Mouse (Mus musculus) heart, embryonic 12.5 days (tissue): ENCODE measurements at regions not wholly inside any gene's neighbourhood (a gene's known extent, or its start where the extent isn't known, plus 50 kb on each side); places are given as distances from the start of the nearest gene placed in this dataset.

ENCODE experiments used
- ATAC-seq: fragments of 200-750 bp; cut with Nextera tagmentation; 2 replicates; pipeline ENCODE4 v1.8.0; 2017; ENCODE audit warnings: moderate TSS enrichment, moderate library complexity; ENCODE audit not compliant: insufficient number of reproducible peaks, low FRiP score
- H3K27ac ChIP-seq: fragments of 300-500 bp; sonication (generic); 2 replicates; pipeline ENCODE4 v1.5.1; 2016; ENCODE audit warnings: mild to moderate bottlenecking, moderate library complexity; ENCODE audit not compliant: poor library complexity, severe bottlenecking
- H3K27me3 ChIP-seq: fragments of 300-500 bp; sonication (generic); replicated peaks from 2 replicates; pipeline ENCODE4 v1.6.1; 2016; ENCODE audit warnings: mild to moderate bottlenecking, moderate library complexity
- H3K36me3 ChIP-seq: fragments of 300-500 bp; sonication (generic); 2 replicates; pipeline ENCODE4 v1.6.1; 2016; ENCODE audit warnings: mild to moderate bottlenecking, moderate library complexity
- H3K4me1 ChIP-seq: fragments of 300-500 bp; sonication (generic); replicated peaks from 2 replicates; pipeline ENCODE4 v1.6.1; 2016; ENCODE audit warnings: mild to moderate bottlenecking
- H3K4me2 ChIP-seq: fragments of 300-500 bp; sonication (generic); 2 replicates; pipeline ENCODE4 v1.6.1; 2016; ENCODE audit warnings: mild to moderate bottlenecking, moderate library complexity
- H3K4me3 ChIP-seq: fragments of 300-500 bp; sonication (generic); 2 replicates; pipeline ENCODE4 v1.5.1; 2016; ENCODE audit warnings: mild to moderate bottlenecking
- H3K9ac ChIP-seq: fragments of 300-500 bp; sonication (generic); 2 replicates; pipeline ENCODE4 v1.6.1; 2016; ENCODE audit warnings: mild to moderate bottlenecking, moderate library complexity
- H3K9me3 ChIP-seq: fragments of 300-500 bp; sonication (generic); replicated peaks from 2 replicates; pipeline ENCODE4 v1.6.1; 2016; ENCODE audit warnings: mild to moderate bottlenecking, moderate library complexity
- WGBS: fragments of 180-500 bp; shearing (Covaris S2); methylation state at CpG from one replicate; pipeline ENCODE4 v1.1.7; 2016; 5-methylcytosine and 5-hydroxymethylcytosine counted together

DNA sequence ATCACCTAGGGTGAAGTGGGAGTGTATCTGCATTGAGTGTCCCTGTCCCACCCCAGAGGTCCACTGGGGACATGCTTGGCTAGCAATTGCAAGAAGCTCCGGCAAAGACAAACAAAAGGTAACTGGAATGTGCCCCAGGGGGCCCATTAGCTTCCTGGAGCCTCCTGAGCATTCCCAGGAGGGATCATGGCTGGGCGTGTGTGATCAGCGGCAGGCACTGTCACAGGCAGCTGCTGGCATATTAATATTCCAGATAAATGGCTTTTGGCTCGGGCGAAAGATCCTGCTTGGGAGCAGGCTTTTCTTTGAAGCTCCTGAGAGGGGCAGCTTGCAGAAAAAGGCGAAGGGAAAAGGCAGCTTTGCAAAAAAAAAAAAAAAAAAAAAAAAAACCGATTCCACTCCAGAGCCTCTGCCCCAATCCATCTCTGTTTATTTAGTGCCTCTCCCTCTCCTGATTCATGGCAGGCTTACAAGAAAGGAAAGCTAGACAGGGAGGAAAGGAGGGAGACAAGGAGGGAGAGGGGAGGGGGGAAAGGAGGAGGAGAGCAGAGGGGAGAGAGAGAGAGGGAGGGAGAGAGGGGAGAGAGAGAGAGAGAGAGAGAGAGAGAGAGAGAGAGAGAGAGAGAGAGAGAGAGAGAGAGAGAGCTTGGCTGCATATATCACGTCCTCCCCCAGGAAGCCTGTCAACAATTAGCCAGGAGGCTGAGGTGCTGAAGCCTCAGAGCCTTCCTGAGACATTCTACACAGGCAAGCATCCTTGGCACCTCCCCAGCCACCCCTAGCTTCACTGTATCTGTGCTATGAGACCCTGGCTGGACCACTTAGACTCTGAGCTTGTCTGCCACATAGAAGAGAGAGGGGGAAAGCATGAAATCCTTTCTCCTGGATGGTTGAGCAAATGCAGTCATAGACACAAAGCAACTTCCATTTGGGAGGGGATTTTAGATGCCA, 443.4 kb upstream of the Zmiz1 start:
- no peak; the same call in 1 of the 2 replicates for ATAC-seq
- peaks cover 25% of the 10 kb centered on the region for H3K4me1 ChIP-seq
- peak overlapping the region; percentile 50; the same call in 1 of the 2 replicates for H3K9ac ChIP-seq

DNA sequence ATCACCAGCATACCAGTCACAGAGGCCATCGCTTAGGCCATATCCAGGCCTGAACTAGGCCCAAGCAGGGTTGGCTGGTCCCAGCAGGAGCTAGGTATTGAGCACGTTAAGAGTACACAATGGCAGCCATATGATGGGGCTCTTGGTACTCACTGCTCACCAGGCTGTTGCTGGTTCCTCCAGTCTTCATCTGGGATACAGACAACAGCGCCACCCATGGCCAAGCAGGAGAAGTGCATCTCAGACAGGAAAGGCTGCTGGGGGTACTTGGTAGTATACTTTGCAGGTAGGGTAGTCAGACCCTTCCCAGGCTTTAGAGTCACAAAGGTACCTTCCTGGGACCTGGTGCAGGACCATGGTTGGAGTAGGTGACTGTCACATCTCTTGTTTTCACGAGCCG, 441.1 kb upstream of the Zmiz1 start:
- peak overlapping the region; percentile 2; the same call in 1 of the 2 replicates for H3K27ac ChIP-seq
- H3K4me2 ChIP-seq: no peak overlapping the region
- H3K36me3 ChIP-seq: no peaks in the 10 kb centered on the region
- WGBS: 60% methylated on average over 5 of the region's 5 CpGs
- H3K9ac ChIP-seq: no peak overlapping the region
- no peaks in the 10 kb centered on the region for H3K9me3 ChIP-seq
- H3K4me3 ChIP-seq: no peak overlapping the region
- no peaks in the 10 kb centered on the region for H3K27me3 ChIP-seq
- no peak for ATAC-seq
- H3K4me1 ChIP-seq: peaks cover 28% of the 10 kb centered on the region

More for the DNA sequence above, 443.4 kb upstream of the Zmiz1 start:
- Histone ChIP-seq H3K4me2 (peak overlapping the region; percentile 53), H3K27me3 (no peaks in the 10 kb centered on the region), H3K36me3 (no peaks in the 10 kb centered on the region), H3K9me3 (no peaks in the 10 kb centered on the region), H3K4me3 (no peak overlapping the region), H3K27ac (peak overlapping the region; percentile 5; the same call in 1 of the 2 replicates)
- under 1% methylated on average over 8 of the region's 8 CpGs for WGBS

DNA sequence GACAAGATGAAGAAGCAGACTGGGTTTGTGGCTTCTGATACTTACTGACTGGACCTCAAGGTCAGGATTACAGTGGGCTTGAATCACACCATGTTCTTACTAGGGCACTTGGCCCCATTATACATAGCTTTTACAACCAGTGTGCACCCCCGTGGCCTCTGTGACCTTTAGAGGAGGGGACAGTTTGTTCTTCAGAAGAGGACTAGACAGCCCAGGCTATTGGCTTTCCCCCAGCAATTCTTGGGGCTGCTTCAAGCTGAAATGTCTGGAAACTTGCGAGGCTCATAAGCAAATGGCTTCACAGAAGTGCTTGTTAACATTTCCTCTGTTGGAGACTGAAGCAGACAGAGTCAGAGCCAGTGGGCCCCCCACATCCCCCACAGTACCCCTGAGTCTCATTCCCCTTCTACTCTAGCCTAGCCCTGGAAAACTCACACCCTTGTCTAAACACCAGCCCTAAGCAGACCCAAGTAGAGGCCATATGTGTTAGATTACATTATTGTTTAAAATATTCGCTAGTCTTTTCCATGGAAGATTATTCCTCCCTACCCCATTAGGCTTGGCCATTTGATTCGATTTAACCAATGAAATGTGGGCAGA, 439.6 kb upstream of the Zmiz1 start:
- Histone ChIP-seq H3K27me3 (no peaks in the 10 kb centered on the region), H3K9me3 (no peaks in the 10 kb centered on the region), H3K36me3 (no peaks in the 10 kb centered on the region), H3K4me2 (no peak overlapping the region), H3K4me1 (peaks cover 28% of the 10 kb centered on the region), H3K9ac (no peak overlapping the region), H3K4me3 (no peak overlapping the region), H3K27ac (no peak overlapping the region)
- ATAC-seq: no peak
- WGBS: 70% methylated on average over 4 of the region's 4 CpGs

DNA sequence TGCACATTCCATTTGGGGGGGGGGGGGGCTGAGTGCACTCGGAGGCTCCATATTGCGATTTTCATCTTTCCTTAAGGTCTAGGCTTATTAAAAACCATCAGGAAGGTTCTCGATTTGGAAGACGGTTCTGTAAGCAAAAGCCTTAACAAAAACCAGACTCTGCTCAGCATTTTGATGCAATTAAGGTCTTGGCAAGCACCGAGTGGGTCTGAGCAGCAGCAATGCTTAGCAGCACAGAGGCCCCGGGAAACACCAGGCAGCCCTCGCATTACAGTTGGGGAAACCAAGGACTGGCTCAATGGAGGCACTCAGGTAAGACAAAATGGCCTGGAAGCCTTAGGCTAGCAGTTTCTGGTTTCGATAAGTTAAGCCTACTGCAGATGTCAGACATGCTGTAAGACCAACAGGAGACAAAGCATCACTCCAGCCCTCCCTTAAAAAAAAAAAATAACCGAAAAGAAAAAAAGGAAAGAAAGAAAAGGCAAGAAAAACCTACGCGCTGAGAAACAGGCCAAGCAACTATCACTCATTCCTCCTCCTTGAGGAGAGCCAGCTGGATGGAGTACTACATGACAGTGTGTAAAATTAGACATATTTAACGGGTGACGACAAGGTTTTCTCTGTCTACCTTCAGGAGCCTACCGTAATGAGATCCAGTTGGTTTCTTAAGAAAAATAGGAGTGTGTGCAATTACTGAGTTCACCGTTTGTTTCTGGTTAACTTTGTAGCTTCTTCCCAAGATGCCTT, 436.3 kb upstream of the Zmiz1 start:
- Histone ChIP-seq H3K9ac (no peak overlapping the region), H3K9me3 (no peaks in the 10 kb centered on the region), H3K27ac (no peak overlapping the region), H3K27me3 (peaks cover 3% of the 10 kb centered on the region; the same call in 1 of the 2 replicates), H3K36me3 (no peaks in the 10 kb centered on the region), H3K4me2 (no peak overlapping the region), H3K4me3 (no peak overlapping the region), H3K4me1 (0 out of 2 replicates have a peak, but pooled peaks cover 3% of the 10 kb centered on the region)
- no peak for ATAC-seq
- 69% methylated on average over 15 of the region's 15 CpGs for WGBS

DNA sequence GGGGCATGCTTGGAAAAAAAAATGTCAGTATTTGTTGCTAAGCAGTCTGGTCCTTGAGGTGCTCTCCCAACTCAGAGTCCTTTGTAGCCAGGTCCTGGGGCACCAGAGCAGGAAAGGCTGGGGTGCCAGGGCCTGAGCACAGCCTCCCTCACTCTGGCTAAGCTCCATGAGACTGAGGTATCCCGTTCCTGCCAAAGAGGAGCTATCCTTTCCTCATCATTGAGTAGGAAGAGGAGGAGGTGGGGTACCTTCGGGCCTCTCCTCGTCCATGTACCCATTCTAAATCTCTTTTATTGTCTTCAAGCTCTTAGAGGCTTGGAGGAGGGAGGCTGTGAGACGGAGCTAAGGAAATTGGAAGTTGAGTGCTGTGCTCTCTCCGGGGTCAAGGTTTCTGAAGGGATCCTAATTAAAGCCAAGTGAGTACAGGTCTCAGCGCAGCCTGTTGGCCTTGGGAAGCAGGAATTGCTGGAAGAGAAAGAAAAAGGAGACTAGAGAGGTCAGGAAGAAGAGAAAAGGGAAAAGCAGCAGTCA, 435.6 kb upstream of the Zmiz1 start:
- no peak overlapping the region for H3K27ac ChIP-seq
- H3K27me3 ChIP-seq: peaks cover 4% of the 10 kb centered on the region; the same call in 1 of the 2 replicates
- ATAC-seq: no peak
- WGBS: 80% methylated on average over 6 of the region's 6 CpGs
- H3K9ac ChIP-seq: no peak overlapping the region
- H3K36me3 ChIP-seq: no peaks in the 10 kb centered on the region
- 0 out of 2 replicates have a peak, but pooled peaks cover 3% of the 10 kb centered on the region for H3K4me1 ChIP-seq
- no peaks in the 10 kb centered on the region for H3K9me3 ChIP-seq
- no peak overlapping the region for H3K4me3 ChIP-seq
- H3K4me2 ChIP-seq: no peak overlapping the region

DNA sequence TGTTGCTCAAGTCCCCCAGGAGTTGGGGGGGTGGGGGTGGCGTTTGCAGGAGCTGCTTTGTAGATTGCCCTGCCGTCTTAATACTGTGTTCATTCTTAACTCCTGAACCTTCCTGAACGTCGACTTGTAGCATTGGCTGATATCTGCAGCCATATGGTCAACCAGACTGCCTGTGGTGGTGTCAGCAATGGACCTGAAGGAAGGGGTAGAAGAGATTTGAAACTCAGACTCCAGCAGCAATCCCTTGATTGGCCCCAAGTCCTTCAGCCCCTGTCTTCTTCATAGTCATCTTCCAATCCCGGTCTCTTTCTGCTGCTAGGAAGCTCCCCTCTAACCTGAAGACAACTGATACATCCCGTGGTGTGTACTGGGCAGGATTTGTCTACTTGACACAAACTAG, 433.9 kb upstream of the Zmiz1 start:
- Histone ChIP-seq H3K4me2 (no peak overlapping the region), H3K27ac (no peak overlapping the region), H3K4me3 (no peak overlapping the region), H3K36me3 (no peaks in the 10 kb centered on the region), H3K4me1 (0 out of 2 replicates have a peak, but pooled peaks cover 3% of the 10 kb centered on the region), H3K9me3 (no peaks in the 10 kb centered on the region), H3K27me3 (peaks cover 4% of the 10 kb centered on the region; the same call in 1 of the 2 replicates), H3K9ac (no peak overlapping the region)
- WGBS: 83% methylated on average over 6 of the region's 6 CpGs
- ATAC-seq: no peak

DNA sequence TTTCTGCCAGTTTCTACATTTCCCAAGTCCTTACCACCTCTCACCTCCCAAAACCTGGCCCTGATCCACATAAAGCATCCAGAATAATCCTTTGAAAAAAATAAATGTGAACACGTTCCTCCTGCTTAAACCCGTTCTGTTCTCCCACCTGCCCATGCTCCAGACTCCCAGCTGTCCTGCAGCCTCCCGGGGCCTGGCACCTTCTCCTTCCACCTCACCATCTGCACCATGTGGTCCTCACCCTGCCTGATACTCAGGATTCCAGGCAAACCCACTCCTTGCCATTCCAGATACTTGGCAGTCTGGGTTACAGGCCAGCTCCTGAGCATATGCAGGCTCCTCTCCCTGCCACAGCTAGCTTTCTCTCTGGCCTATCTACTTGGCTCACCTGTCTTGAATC, 431.9 kb upstream of the Zmiz1 start:
- Histone ChIP-seq H3K4me1 (no peaks in the 10 kb centered on the region), H3K9ac (no peak overlapping the region), H3K27me3 (peaks cover 4% of the 10 kb centered on the region; the same call in 1 of the 2 replicates), H3K27ac (no peak overlapping the region), H3K9me3 (no peaks in the 10 kb centered on the region), H3K4me3 (no peak overlapping the region), H3K4me2 (no peak overlapping the region), H3K36me3 (no peaks in the 10 kb centered on the region)
- ATAC-seq: no peak
- 74% methylated on average over 3 of the region's 3 CpGs for WGBS

DNA sequence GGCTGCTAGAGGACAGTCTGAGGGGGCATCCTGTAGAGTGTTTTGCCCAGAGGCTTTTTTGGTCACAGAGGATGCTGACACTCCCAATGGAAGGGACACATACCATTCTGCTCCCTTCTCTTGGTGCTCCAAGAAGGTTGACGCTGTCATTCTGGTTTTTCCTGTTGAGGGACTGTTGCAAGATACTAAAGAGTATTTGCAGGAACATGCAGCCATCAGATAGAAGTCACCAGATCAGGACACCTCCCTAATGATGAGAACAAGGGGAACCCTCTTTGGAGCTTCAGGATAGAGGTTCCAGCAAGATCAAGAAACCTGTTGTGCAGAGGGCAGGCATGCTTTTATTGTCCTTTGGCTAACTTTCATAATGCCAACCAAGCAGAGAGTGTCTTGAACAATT, 431.1 kb upstream of the Zmiz1 start:
- Histone ChIP-seq H3K9ac (no peak overlapping the region), H3K4me3 (no peak overlapping the region), H3K27me3 (peaks cover 4% of the 10 kb centered on the region; the same call in 1 of the 2 replicates), H3K27ac (no peak overlapping the region), H3K4me2 (no peak overlapping the region), H3K36me3 (no peaks in the 10 kb centered on the region), H3K4me1 (no peaks in the 10 kb centered on the region), H3K9me3 (no peaks in the 10 kb centered on the region)
- no peak for ATAC-seq
- 81% methylated on average over 1 of the region's 1 CpGs for WGBS

DNA sequence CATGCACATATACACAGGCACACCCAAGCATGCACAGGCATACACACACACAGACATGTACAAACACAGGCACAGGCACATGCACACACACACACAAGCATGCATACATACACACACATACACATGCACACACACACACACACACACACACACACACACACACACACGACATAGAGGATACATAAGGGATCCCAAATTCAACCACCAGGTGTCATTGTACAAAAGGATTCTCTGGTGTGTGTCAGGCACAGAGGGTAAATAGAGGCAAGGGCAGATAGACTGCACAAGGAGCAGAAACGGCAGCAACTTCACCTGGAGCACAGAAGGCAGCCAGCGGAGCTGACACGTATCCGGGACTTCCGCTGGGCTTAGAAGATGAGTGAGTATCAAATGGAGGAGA, 428.1 kb upstream of the Zmiz1 start:
- Histone ChIP-seq H3K4me3 (no peak overlapping the region), H3K9me3 (no peaks in the 10 kb centered on the region), H3K4me1 (no peaks in the 10 kb centered on the region), H3K9ac (no peak overlapping the region), H3K27ac (no peak overlapping the region), H3K4me2 (no peak overlapping the region), H3K27me3 (peaks cover 4% of the 10 kb centered on the region; the same call in 1 of the 2 replicates), H3K36me3 (no peaks in the 10 kb centered on the region)
- ATAC-seq: no peak
- 84% methylated on average over 6 of the region's 6 CpGs for WGBS

DNA sequence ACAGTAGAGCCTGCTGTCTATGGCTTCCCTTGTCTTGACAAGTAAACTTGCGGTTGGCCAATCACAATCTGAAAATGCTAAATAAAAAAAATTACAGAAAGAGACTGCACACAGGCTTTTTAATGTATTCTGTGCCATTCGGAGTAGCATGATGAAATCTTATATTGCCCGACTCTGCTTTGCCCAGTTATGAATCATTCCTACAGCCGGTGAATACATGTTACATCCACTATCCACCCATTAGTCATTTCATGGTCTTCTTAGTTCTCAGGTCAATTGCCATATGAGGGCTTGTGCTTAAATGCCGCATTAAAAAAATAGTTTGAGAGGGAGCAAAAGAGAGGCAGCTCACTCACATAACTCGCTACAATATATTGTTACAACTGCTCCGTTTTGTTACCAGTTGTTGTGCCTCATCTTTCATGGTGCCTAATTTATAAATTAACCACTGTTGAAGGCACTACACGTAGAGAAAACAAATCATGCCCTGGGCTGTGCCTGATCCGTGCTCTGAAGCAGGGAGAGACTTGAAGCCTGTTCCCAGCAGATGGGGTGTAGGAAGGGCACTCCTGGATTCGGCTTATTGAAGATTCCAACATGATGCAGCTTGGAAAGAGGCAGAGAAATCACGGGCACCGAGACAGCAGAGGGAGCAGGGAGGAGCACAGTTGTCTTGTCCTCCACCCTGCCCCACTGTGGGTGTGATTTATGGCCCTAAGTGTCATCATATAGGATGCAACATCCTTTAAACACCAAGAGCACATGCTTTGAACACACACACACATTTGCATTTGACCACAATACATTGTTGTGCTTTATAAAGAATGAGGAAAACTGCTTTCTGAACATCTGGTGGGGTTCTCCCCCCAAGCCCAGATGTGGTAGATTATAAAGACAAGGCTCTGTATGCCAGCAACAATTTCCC, 427.0 kb upstream of the Zmiz1 start:
- H3K9me3 ChIP-seq: no peaks in the 10 kb centered on the region
- H3K27ac ChIP-seq: no peak overlapping the region
- no peak for ATAC-seq
- no peak overlapping the region for H3K4me2 ChIP-seq
- H3K4me1 ChIP-seq: no peaks in the 10 kb centered on the region
- no peaks in the 10 kb centered on the region for H3K36me3 ChIP-seq
- no peak overlapping the region for H3K4me3 ChIP-seq
- H3K27me3 ChIP-seq: peaks cover 4% of the 10 kb centered on the region; the same call in 1 of the 2 replicates
- WGBS: 83% methylated on average over 12 of the region's 12 CpGs
- H3K9ac ChIP-seq: no peak overlapping the region
